Mouse (Mus musculus) left cerebral cortex, adult 11 months (tissue): ENCODE measurements around the gene Eif3i.
"Not testable (repeated sequence)": the region's sequence is repeated elsewhere in the genome, so short reads cannot be mapped to it uniquely, and the experiment has no call there.

Experiments
- DNase-seq: peaks from one replicate; pipeline ENCODE4 v3.0.0; 2022; ENCODE audit warnings: low spot score

Eif3i gene

DNA sequence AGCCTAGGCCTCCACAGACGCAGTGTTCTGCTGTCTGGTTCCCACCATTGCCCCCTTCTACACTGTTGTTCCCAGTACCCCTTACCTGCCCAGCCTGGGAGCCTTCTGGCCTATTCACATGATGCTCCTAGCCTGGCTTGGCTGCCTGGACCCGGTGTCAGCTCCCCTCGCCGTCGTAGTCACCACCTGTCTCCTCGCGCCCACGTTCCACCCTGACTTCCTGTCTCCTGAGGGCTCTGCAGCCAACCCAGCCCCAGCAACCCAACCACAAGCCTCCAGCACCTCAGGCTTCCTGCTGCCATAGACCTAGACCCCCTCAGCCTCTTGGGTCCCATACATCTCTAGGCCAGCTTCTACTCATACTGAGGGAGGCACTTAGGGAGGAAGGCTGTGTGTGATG, 27.0 kb downstream of the Eif3i start, which contains the start of gene Lck:
TSS of gene Lck (minus strand) at position 212 of the 400 bp plus-strand sequence.
- DNase-seq, result no peak

- no peak for DNase-seq
These were observed 27.4 kb downstream of the Eif3i start for GRCm38 (mm10) chr4:129573093-129573370.

GRCm38 (mm10) chr4:129572236-129573092, 28.0 kb downstream of the Eif3i start:
- no peak for DNase-seq

DNA sequence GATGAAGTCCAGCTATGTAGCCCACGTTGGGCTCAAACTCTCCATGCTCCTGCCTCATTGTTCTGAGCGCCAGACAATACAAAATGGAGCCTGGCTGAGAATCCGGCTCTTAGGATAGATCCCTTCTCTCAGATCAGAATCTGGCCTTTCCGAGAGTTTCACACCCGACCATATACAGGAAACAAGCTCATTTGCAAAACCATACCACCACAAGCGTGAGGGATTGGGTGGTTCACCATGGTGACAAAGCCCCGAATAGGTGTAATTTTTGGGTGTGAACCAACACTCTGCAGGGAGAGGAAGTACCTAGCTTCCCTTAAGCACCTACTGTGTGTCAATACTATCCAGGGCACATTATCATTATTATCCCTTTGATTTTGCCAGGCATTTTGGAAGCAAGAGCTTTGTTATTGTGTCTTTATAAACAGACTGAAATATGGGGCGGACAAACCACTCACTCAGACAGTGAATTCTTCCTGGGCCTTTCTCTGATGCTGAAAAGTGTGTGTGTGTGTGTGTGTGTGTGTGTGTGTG, 28.8 kb downstream of the Eif3i start:
- DNase-seq, result no peak

- no peak for DNase-seq
These were observed 30.4 kb downstream of the Eif3i start for GRCm38 (mm10) chr4:129570028-129570427.

GRCm38 (mm10) chr4:129568366-129568765, 32.1 kb downstream of the Eif3i start:
- no peak for DNase-seq

- no peak for DNase-seq
These were observed 35.3 kb downstream of the Eif3i start for GRCm38 (mm10) chr4:129565139-129565538.

GRCm38 (mm10) chr4:129563718-129564117, 36.7 kb downstream of the Eif3i start:
- DNase-seq, result no peak

GRCm38 (mm10) chr4:129561184-129561583, 39.3 kb downstream of the Eif3i start:
- DNase-seq, result no peak

DNA sequence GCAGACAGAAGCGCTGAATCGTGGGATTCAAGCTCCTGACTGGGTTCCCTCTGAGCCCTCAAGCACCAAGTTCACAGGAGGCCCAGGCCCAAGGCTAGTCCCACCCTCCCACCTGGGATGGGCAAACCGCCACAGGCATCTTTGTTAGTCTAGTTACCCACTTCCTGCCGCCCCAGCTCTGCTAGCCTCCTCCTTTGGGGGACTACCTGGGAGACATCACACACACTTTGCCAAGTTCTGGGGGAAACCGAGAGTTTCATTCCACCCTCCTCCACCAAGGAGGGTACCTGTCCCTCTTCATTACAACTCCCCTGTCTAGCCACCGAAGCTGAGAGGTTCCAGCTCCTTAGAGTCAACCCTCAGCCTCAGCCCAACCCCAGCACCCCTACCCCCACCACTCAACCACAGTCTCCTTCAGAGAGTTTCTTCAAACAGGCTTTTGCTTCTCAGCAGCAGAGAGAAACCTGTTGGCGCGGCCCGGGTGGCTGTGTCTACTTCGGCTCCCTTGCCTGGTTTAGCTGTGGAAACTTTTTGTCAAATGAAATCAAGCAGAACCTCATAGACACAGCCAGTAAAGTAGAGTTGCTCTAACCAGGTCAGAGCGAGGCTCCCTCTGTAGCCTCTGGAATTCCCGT, 42.0 kb downstream of the Eif3i start:
- no peak for DNase-seq

DNA sequence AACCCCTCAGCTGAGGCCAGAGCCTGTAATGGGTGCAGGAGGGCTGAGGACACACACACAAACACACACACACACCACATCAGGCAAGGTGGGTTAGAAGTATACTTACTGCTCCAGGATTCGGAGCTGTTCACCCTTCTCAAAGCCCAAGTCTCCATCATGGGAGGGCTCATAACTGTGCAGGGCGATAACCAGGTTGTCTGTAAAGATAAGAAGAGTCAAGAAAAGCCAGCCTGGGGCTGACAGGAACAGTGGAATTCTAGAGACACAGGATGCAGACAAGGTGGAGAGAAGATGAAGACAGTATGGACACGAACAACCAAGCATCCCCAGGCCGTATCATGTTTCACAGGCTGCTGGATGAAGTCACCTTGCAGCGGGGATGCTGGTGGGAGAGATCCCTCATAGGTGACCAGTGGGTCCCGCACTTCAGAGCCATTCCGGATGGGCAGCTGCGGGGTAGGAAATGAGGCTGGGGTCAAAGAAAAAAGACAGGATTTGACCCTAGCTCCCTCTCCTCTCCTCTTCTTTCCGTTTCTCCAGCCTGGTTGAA, 43.1 kb downstream of the Eif3i start:
- no peak for DNase-seq

- peak; percentile 76 for DNase-seq
These were observed 43.8 kb downstream of the Eif3i start for GRCm38 (mm10) chr4:129556532-129557223.

GRCm38 (mm10) chr4:129555862-129556531, 44.5 kb downstream of the Eif3i start:
- no peak for DNase-seq

DNA sequence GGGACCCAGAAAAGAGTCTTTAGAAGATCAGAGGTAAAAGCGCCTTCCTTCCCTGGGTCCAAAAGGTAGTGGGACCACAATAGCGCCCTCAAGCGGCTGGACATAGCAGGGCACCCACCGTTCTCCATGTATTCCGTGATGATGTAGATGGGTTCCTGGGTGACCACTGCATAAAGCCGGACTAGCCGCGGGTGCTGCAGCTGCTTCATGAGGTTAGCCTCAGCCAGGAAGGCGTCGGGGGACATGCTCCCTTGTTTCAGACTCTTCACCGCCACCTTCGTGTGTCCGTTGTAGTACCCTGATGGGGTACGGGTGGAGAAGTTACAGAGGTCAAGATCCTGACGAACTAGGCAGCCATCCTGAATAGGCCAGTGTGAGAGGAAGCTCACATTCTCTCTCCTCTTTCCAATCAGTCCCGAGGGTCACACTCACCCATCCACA, 45.0 kb downstream of the Eif3i start:
- no peak for DNase-seq

GRCm38 (mm10) chr4:129554512-129554911, 45.9 kb downstream of the Eif3i start:
- DNase-seq, result not testable (repeated sequence)

- DNase-seq, result no peak
These were observed 50.2 kb downstream of the Eif3i start for GRCm38 (mm10) chr4:129550295-129550694.

DNA sequence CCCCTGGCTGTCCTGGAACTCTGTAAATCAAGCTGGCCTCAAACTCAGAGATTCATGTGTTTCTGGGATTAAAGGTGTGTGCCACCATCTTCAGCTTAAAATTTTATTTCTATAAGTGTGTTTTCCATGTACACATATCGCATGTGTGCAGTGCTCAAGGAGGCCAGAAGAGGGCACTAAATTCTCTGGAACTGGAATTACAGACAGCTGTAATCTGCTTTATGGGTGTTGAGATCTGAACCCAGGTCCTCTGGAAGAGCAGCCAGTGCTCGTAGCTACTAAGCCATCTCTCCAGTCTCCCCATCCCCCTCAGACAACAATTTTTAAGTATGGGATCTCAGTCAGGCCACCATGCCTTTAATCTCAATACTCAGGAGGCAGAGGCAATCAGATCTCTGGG, 51.1 kb downstream of the Eif3i start:
- DNase-seq, result no peak

GRCm38 (mm10) chr4:129547631-129548030, 52.8 kb downstream of the Eif3i start:
- not testable (repeated sequence) for DNase-seq

- no peak for DNase-seq
These were observed 56.3 kb downstream of the Eif3i start for GRCm38 (mm10) chr4:129544106-129544505.

- DNase-seq, result peak; percentile 94
These were observed 57.8 kb downstream of the Eif3i start, which contains the start of gene Hdac1 for GRCm38 (mm10) chr4:129542592-129543141. Gene Hdac1 (minus strand): TSS chr4:129542713.
